ENCODE assay signal across 8 mouse cellular contexts in genomic region chr9:121298411-121299091, GRCm38 (mm10). TPM values are rescaled to one million over a fixed set of nuclear protein-coding genes. Genes with fewer than 3 reads are reported as not detected.
DNase-seq lines count a peak whose midpoint lies in the region; ATAC-seq and TF ChIP-seq lines count a peak whose summit lies in the region.

No protein-coding gene starts in this region.

- H3K9ac ChIP-seq in embryonic facial prominence, embryonic 12.5 days = peak overlapping the region; percentile 91
- H3K9ac ChIP-seq in heart, postnatal 0 days (replicated peaks; ENCODE audit: low read depth, low read length) = peak overlapping the region; percentile 92
- peak overlapping the region; percentile 96 for H3K9ac ChIP-seq in midbrain, embryonic 11.5 days (ENCODE audit: low read length)

- no peaks in the 10 kb centered on the region for H3K36me3 ChIP-seq in embryonic facial prominence, embryonic 12.5 days
- H3K36me3 ChIP-seq in heart, postnatal 0 days (replicated peaks; ENCODE audit: control insufficient read depth, insufficient read depth, low read length) = no peaks in the 10 kb centered on the region
- H3K36me3 ChIP-seq in limb, embryonic 10.5 days = no peaks in the 10 kb centered on the region
- no peaks in the 10 kb centered on the region for H3K36me3 ChIP-seq in midbrain, embryonic 11.5 days (ENCODE audit: control insufficient read depth, insufficient read depth, low read length)

- H3K4me2 ChIP-seq in embryonic facial prominence, embryonic 12.5 days (replicated peaks) = peak overlapping the region; percentile 69
- H3K4me2 ChIP-seq in heart, postnatal 0 days (ENCODE audit: low read depth, low read length) = peak overlapping the region; percentile 97
- peak overlapping the region; percentile 89 for H3K4me2 ChIP-seq in midbrain, embryonic 11.5 days

- ATAC-seq in embryonic facial prominence, embryonic 12.5 days (ENCODE audit: insufficient number of reproducible peaks, insufficient read depth, low FRiP score, low TSS enrichment) = no peak
- ATAC-seq in heart, postnatal 0 days (ENCODE audit: insufficient read depth, low read depth) = no peak
- no peak for ATAC-seq in midbrain, embryonic 11.5 days (ENCODE audit: low FRiP score)

- no peak for TF ChIP-seq CTCF in heart, postnatal 0 days (IDR thresholded peaks at IDR 0.05; ENCODE audit: low read depth)

- no peak overlapping the region; the same call in 1 of the 2 replicates for H3K27ac ChIP-seq in embryonic facial prominence, embryonic 12.5 days
- H3K27ac ChIP-seq in heart, postnatal 0 days (ENCODE audit: low read depth) = peak overlapping the region; percentile 97
- peak overlapping the region; percentile 92; the same call in 1 of the 2 replicates for H3K27ac ChIP-seq in limb, embryonic 10.5 days
- H3K27ac ChIP-seq in midbrain, embryonic 11.5 days (ENCODE audit: low read depth, low read length) = peak overlapping the region; percentile 27; the same call in 1 of the 2 replicates

- WGBS in embryonic facial prominence, embryonic 12.5 days = 43% methylated on average over 15 of the region's 15 CpGs
- WGBS in heart, postnatal 0 days = 7% methylated on average over 15 of the region's 15 CpGs
- WGBS in limb, embryonic 10.5 days = 51% methylated on average over 15 of the region's 15 CpGs
- 34% methylated on average over 15 of the region's 15 CpGs for WGBS in midbrain, embryonic 11.5 days

- H3K4me3 ChIP-seq in embryonic facial prominence, embryonic 12.5 days = peak overlapping the region; percentile 82
- peak overlapping the region; percentile 96 for H3K4me3 ChIP-seq in heart, postnatal 0 days (ENCODE audit: low read depth, low read length)
- H3K4me3 ChIP-seq in limb, embryonic 10.5 days = peak overlapping the region; percentile 92
- H3K4me3 ChIP-seq in midbrain, embryonic 11.5 days (ENCODE audit: low read depth, low read length) = peak overlapping the region; percentile 92

- peak; percentile 45 to 56 for DNase-seq in cerebellum, postnatal 14 days
- no peak for DNase-seq in cerebellum, adult 11-12 months
- DNase-seq in heart, postnatal 0 days (ENCODE audit: low spot score) = no peak
- DNase-seq in limb, embryonic 10.5 days (ENCODE audit: low spot score) = no peak
- DNase-seq in midbrain, embryonic 11.5 days (ENCODE audit: low spot score, missing footprints) = peak; percentile 95
- DNase-seq in thymus, adult 18-20 months = peak; percentile 39 to 63
- no peak for DNase-seq in ovary, postnatal 10 days (ENCODE audit: low spot score)

- no peaks in the 10 kb centered on the region for H3K9me3 ChIP-seq in embryonic facial prominence, embryonic 12.5 days
- no peaks in the 10 kb centered on the region for H3K9me3 ChIP-seq in heart, postnatal 0 days (replicated peaks; ENCODE audit: control insufficient read depth, low read length)
- no peaks in the 10 kb centered on the region for H3K9me3 ChIP-seq in limb, embryonic 10.5 days (replicated peaks)
- H3K9me3 ChIP-seq in midbrain, embryonic 11.5 days (ENCODE audit: control insufficient read depth, low read length) = no peaks in the 10 kb centered on the region

- H3K27me3 ChIP-seq in embryonic facial prominence, embryonic 12.5 days = peaks cover 8% of the 10 kb centered on the region; the same call in 1 of the 2 replicates
- H3K27me3 ChIP-seq in heart, postnatal 0 days (ENCODE audit: control insufficient read depth, insufficient read depth, low read length) = no peaks in the 10 kb centered on the region
- peaks cover 46% of the 10 kb centered on the region for H3K27me3 ChIP-seq in limb, embryonic 10.5 days (ENCODE audit: low read depth, poor library complexity, severe bottlenecking)
- no peaks in the 10 kb centered on the region for H3K27me3 ChIP-seq in midbrain, embryonic 11.5 days (ENCODE audit: control insufficient read depth, insufficient read depth, low read length)

- peaks cover 26% of the 10 kb centered on the region for H3K4me1 ChIP-seq in embryonic facial prominence, embryonic 12.5 days
- H3K4me1 ChIP-seq in heart, postnatal 0 days (ENCODE audit: control insufficient read depth, insufficient read depth) = peaks cover 50% of the 10 kb centered on the region
- H3K4me1 ChIP-seq in limb, embryonic 10.5 days = peaks cover 50% of the 10 kb centered on the region
- peaks cover 45% of the 10 kb centered on the region for H3K4me1 ChIP-seq in midbrain, embryonic 11.5 days (ENCODE audit: control insufficient read depth, insufficient read depth, low read length)

- TF ChIP-seq EP300 in heart, postnatal 0 days (IDR thresholded peaks at IDR 0.05; ENCODE audit: low read depth) = no peak

RNA-seq across cellular contexts. Expression of gene Trak1, which starts 1.2 kb away (rescaled TPM):
- polyA plus RNA-seq in embryonic facial prominence, embryonic 12.5 days (2016; fragmentation: Nextera tagmentation; extraction: Ambion mirVana) = 20.0 and 20.7 TPM in 2 replicates
- 113 and 120 TPM in 2 replicates for total RNA-seq in heart, postnatal 0 days (2014; rRNA removed; ENCODE audit: low replicate concordance)
- 53.5 and 59.3 TPM in 2 replicates for polyA plus RNA-seq in heart, postnatal 0 days (2015; fragmentation: Nextera tagmentation; extraction: Ambion mirVana)
- polyA plus RNA-seq in limb, embryonic 10.5 days (2016; fragmentation: Nextera tagmentation; extraction: Ambion mirVana) = 9.6 and 12.2 TPM in 2 replicates
- polyA plus RNA-seq in midbrain, embryonic 11.5 days (2014; fragmentation: Nextera tagmentation; extraction: Ambion mirVana) = 19.2 and 20.5 TPM in 2 replicates

RNA-seq across cellular contexts. Expression of gene Ulk4, which starts 21.6 kb away (rescaled TPM):
- polyA plus RNA-seq in embryonic facial prominence, embryonic 12.5 days (2016; fragmentation: Nextera tagmentation; extraction: Ambion mirVana) = 191 and 198 TPM in 2 replicates
- total RNA-seq in heart, postnatal 0 days (2014; rRNA removed; ENCODE audit: low replicate concordance) = 1.3 and 1.5 TPM in 2 replicates
- polyA plus RNA-seq in heart, postnatal 0 days (2015; fragmentation: Nextera tagmentation; extraction: Ambion mirVana) = 64.3 and 66.7 TPM in 2 replicates
- 119 and 140 TPM in 2 replicates for polyA plus RNA-seq in limb, embryonic 10.5 days (2016; fragmentation: Nextera tagmentation; extraction: Ambion mirVana)
- polyA plus RNA-seq in midbrain, embryonic 11.5 days (2014; fragmentation: Nextera tagmentation; extraction: Ambion mirVana) = 210 and 216 TPM in 2 replicates

Comparison
In these comparisons a context has a peak if more than half of its experiments do, and no peak if none do; other contexts are left out.
1. DNase-seq: peak in cerebellum, postnatal 14 days (2 of 2), midbrain, embryonic 11.5 days (single experiment) and thymus, adult 18-20 months (2 of 2); none in cerebellum, adult 11-12 months (single experiment), heart, postnatal 0 days (single experiment), limb, embryonic 10.5 days (single experiment) and ovary, postnatal 10 days (single experiment).
2. Peak in every context shown above with its lines, with median percentiles within 50 percentile points of each other: H3K4me2 ChIP-seq, H3K4me3 ChIP-seq and H3K9ac ChIP-seq.